Mouse (Mus musculus): ENCODE data around the gene Tor4a.

GRCm38 (mm10) chr2:25195211-25196156 is 1.2 kb downstream of the Tor4a start:
- TF ChIP-seq HCFC1 (IDR thresholded peaks at IDR 0.05; ENCODE audit: borderline replicate concordance, insufficient read depth, low read length) (no peak), ZNF384 (IDR thresholded peaks at IDR 0.05; ENCODE audit: low read depth, low read length) (no peak), CHD2 (IDR thresholded peaks at IDR 0.05; ENCODE audit: low read depth, low read length) (no peak)

All from ES-E14 (cell line).